Mouse (Mus musculus) gastrocnemius, adult 2 months (tissue): Measurements from ENCODE around the gene C8g. TPM values are rescaled to one million over a fixed set of nuclear protein-coding genes. Genes with fewer than 3 reads are reported as not detected.

Experiments used
- DNase-seq: peaks from one replicate; pipeline ENCODE4 v3.0.0; 2022
- H3K27ac ChIP-seq: fragments of 200-600 bp; 2 replicates; pipeline ENCODE4 v1.8.1; 2022; ENCODE audit warnings: mild to moderate bottlenecking
- H3K4me3 ChIP-seq: fragments of 200-600 bp; 2 replicates; pipeline ENCODE4 v1.8.1; 2022; ENCODE audit warnings: mild to moderate bottlenecking, moderate library complexity
- CTCF ChIP-seq: fragments of 200-600 bp; IDR thresholded peaks from 2 replicates; pipeline ENCODE4 v1.8.1; 2022; ENCODE audit warnings: antibody characterized with exemption, mild to moderate bottlenecking, moderate library complexity
- intact Hi-C: fragments of 180-260 bp; cut with DNase I; formaldehyde crosslinking; loops from one replicate; pipeline ENCODE4 v1.15.1; 2025
- long read RNA-seq, 2 experiments: library from polyadenylated mRNA; stranded (forward); transcript quantifications; one replicate each; pipeline ENCODE4 v2.0.0; 2021
- total RNA-seq, 2 experiments: library from RNA; stranded (reverse); gene quantifications; 2 replicates each; pipeline ENCODE4 v1.2.3; 2021

The C8g gene
- 1 to 10 TPM; 1.1 to 1.6 TPM for total RNA-seq
- long read RNA-seq, experiment 1, partial matches to known transcripts, result 0 of 1 reads
- long read RNA-seq, experiment 1, other reads (novel, unspliced or antisense), result 0 of 1 reads
- long read RNA-seq, experiment 2, result 0 reads

- TF ChIP-seq CTCF, result no peak
- intact Hi-C loops, result no loop called here
- H3K27ac ChIP-seq, result peak within 1 kb of the TSS; percentile 97
- peak within 1 kb of the TSS; percentile 84 for H3K4me3 ChIP-seq
- no peak for DNase-seq
Measured at GRCm38 (mm10) chr2:25501593-25502486, at the start of gene C8g. Gene C8g (minus strand): TSS chr2:25501719.

- H3K4me3 ChIP-seq, result no peak overlapping the region
- intact Hi-C loops, result loop anchor here (2.0 to 5.0 kb wide), 2 partner anchors 42 to 129 kb away; partner anchors contain the start of gene Fut7
- peak; percentile 71 for DNase-seq
- H3K27ac ChIP-seq, result no peak overlapping the region
- TF ChIP-seq CTCF, result peak; percentile 80
Measured at GRCm38 (mm10) chr2:25551186-25551585, 49.7 kb upstream of the C8g start.

- Histone ChIP-seq H3K4me3 (no peak overlapping the region), H3K27ac (peak overlapping the region; percentile 73)
- peak; percentile 61 for DNase-seq
- intact Hi-C loops, result no loop called here
- TF ChIP-seq CTCF, result no peak
Measured at GRCm38 (mm10) chr2:25549021-25549991, 47.8 kb upstream of the C8g start.

GRCm38 (mm10) chr2:25546811-25547491 is 45.4 kb upstream of the C8g start, which contains the start of gene Traf2:
Gene Traf2 (minus strand): TSS chr2:25546940.
- intact Hi-C loops, result no loop called here
- TF ChIP-seq CTCF, result no peak
- peak; percentile 99 for DNase-seq
- Histone ChIP-seq H3K27ac (peak within 1 kb of the TSS; percentile 95), H3K4me3 (peak within 1 kb of the TSS; percentile 81)

GRCm38 (mm10) chr2:25545996-25546810 is 44.7 kb upstream of the C8g start:
- intact Hi-C loops, result no loop called here
- DNase-seq, result peak; percentile 91
- H3K4me3 ChIP-seq, result peak overlapping the region; percentile 81
- peak overlapping the region; percentile 95 for H3K27ac ChIP-seq
- no peak for TF ChIP-seq CTCF

GRCm38 (mm10) chr2:25541644-25542367 is 40.3 kb upstream of the C8g start:
- peak overlapping the region; percentile 2; the same call in 1 of the 2 replicates for H3K27ac ChIP-seq
- intact Hi-C loops, result no loop called here
- no peak for DNase-seq
- TF ChIP-seq CTCF, result no peak
- no peak overlapping the region for H3K4me3 ChIP-seq

- Histone ChIP-seq H3K27ac (peak overlapping the region; percentile 44; the same call in 1 of the 2 replicates), H3K4me3 (no peak overlapping the region)
- DNase-seq, result no peak
- TF ChIP-seq CTCF, result no peak
- intact Hi-C loops, result no loop called here
Measured at GRCm38 (mm10) chr2:25540541-25540948, 39.0 kb upstream of the C8g start.

- Histone ChIP-seq H3K27ac (peak overlapping the region; percentile 74), H3K4me3 (no peak overlapping the region)
- TF ChIP-seq CTCF, result no peak
- intact Hi-C loops, result no loop called here
- peak; percentile 49 for DNase-seq
Measured at GRCm38 (mm10) chr2:25536531-25536930, 35.0 kb upstream of the C8g start.

GRCm38 (mm10) chr2:25534866-25535182 is 33.3 kb upstream of the C8g start:
- TF ChIP-seq CTCF, result no peak
- no peak overlapping the region for H3K4me3 ChIP-seq
- intact Hi-C loops, result no loop called here
- peak overlapping the region; percentile 89 for H3K27ac ChIP-seq
- no peak for DNase-seq

GRCm38 (mm10) chr2:25534178-25534865 is 32.8 kb upstream of the C8g start:
- intact Hi-C loops, result no loop called here
- peak; percentile 94 for DNase-seq
- Histone ChIP-seq H3K4me3 (no peak overlapping the region), H3K27ac (peak overlapping the region; percentile 89)
- TF ChIP-seq CTCF, result no peak
